22 mouse cellular contexts compared by ENCODE assay signal in the genomic region with DNA sequence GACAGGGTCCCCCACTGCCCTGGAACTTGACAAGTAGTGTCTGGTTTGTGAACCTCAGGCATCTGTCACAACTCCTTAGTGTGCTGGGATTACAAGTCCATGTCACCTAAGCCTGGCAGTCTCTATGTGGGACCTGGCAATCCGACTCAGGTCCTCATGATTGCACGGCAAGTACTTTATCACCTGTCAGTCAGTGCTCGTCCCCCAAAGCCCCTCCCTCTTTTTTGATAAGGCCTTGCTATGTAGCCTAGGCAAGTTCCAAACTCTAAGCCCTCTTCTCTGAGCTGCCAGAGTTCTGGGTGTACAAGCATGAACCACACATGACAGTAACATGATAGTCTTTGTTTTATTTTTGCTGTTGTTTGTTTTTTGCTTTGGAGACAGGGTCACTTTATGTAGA.
"Had no signal": no experiment of that assay in that cellular context is flagged by ENCODE, and none has a peak within 500 bp of the region (broad histone marks: within the 10 kb centered on the region; RNA-seq: fewer than 3 reads in every experiment).

No protein-coding gene starts in this region.

- H3K27ac ChIP-seq: heart, adult 2 months; heart, embryonic 13.5 days; heart, embryonic 15.5 days; hindbrain, embryonic 13.5 days; hindbrain, embryonic 15.5 days; hindbrain, postnatal 0 days; layer of hippocampus, adult 2 months; left cerebral cortex, adult 2 months; limb, embryonic 10.5 days; limb, embryonic 12.5 days had no signal

- H3K36me3 ChIP-seq: heart, embryonic 13.5 days; heart, embryonic 15.5 days; hindbrain, embryonic 13.5 days; hindbrain, embryonic 15.5 days; limb, embryonic 10.5 days; limb, embryonic 12.5 days had no signal

- H3K27me3 ChIP-seq: heart, embryonic 13.5 days; heart, embryonic 15.5 days; hindbrain, embryonic 13.5 days; hindbrain, embryonic 15.5 days had no signal

- H3K9ac ChIP-seq: heart, embryonic 13.5 days; heart, embryonic 15.5 days; hindbrain, embryonic 13.5 days; hindbrain, embryonic 15.5 days; limb, embryonic 12.5 days had no signal

- H3K4me3 ChIP-seq: heart, adult 2 months; heart, embryonic 13.5 days; heart, embryonic 15.5 days; hindbrain, embryonic 13.5 days; hindbrain, embryonic 15.5 days; layer of hippocampus, adult 2 months; left cerebral cortex, adult 2 months; limb, embryonic 10.5 days; limb, embryonic 12.5 days had no signal

- ATAC-seq: hindbrain, postnatal 0 days; intestine, embryonic 16.5 days had no signal

- DNase-seq: gastrocnemius, postnatal 14 days; gastrocnemius, postnatal 36 days; heart, adult 11 months; heart, adult 2 months; heart, postnatal 14 days; heart, postnatal 36 days; kidney, adult 11 months; kidney, adult 8-10 months; kidney, postnatal 10 days; kidney, postnatal 25 days; kidney, postnatal 4 days had no signal

- H3K9me3 ChIP-seq: heart, embryonic 13.5 days; heart, embryonic 15.5 days; hindbrain, embryonic 13.5 days; hindbrain, embryonic 15.5 days; limb, embryonic 10.5 days; limb, embryonic 12.5 days had no signal

- H3K4me2 ChIP-seq: heart, embryonic 11.5 days; heart, embryonic 13.5 days; heart, embryonic 15.5 days; hindbrain, embryonic 13.5 days; hindbrain, embryonic 15.5 days; limb, embryonic 12.5 days had no signal
